Mouse (Mus musculus): ENCODE measurements at regions not wholly inside any gene's neighbourhood (a gene's known extent, or its start where the extent isn't known, plus 50 kb on each side); places are given as distances from the start of the nearest gene placed in this dataset.
"Not testable (repeated sequence)": the region's sequence is repeated elsewhere in the genome, so short reads cannot be mapped to it uniquely, and the experiment has no call there.

DNA sequence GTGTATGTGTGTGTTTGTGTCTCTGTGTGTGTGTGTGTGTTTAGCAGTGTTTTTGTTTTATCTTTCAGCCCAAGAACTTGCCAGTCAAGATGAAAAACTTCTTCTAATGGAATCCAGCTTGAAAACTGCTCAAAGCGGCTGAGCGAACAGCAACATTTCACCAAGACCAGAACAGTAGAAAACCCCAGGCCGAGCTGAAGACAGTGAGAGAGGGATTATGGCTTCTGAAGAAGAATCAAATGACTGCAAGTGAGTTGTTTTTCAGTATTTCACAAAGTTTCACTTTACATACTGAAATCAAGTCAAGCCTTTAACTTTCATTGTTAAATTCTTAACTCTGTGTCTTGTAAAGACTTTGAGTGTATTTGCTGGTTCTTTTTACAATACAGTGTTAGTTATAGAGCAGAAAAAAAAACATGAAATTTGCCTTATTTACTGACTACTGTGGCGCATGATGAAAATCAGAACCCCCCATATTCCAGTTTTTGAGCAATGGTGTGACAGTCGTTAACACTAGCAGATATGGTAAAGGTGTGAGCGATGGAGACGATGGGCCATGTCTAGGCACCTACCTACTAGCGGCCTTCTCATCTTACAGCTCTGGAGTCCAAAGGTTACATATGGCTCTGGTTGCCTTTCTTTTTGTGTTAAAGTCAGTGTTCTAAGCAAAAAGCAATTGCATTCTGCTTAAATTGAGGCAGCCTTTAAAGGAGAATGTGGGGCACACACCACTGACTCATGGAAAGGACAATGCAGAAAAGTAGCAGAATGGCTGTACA is 357.0 kb downstream of the Gm8797 start:
- ATAC-seq (replicated peaks; ENCODE audit: low read depth, poor library complexity, severe bottlenecking): no peak

DNA sequence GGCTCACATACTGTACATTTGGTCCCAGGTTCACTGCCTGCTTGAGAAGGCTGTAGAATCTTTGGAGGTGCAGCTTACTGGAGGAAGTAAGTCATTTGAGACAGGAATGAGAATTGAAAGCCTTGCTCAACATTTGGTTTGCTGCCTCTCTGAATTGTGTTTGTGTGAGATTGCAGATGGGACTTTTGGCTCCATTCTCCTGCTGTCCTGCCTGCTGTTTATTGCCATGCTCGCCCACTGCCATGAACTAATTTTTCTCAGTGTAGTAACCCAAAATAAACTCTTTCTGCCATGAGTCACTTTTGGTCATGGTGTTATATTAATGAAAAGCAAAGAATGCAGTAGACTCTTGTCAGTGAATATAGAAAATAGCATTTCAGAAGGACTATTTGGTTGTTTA is 368.1 kb downstream of the Gm8797 start:
- no peak for ATAC-seq (replicated peaks; ENCODE audit: low read depth, poor library complexity, severe bottlenecking)

- not testable (repeated sequence) for ATAC-seq (replicated peaks; ENCODE audit: low read depth, poor library complexity, severe bottlenecking)
Measured at GRCm38 (mm10) chr3:6135754-6136153, 385.1 kb downstream of the Gm8797 start.

DNA sequence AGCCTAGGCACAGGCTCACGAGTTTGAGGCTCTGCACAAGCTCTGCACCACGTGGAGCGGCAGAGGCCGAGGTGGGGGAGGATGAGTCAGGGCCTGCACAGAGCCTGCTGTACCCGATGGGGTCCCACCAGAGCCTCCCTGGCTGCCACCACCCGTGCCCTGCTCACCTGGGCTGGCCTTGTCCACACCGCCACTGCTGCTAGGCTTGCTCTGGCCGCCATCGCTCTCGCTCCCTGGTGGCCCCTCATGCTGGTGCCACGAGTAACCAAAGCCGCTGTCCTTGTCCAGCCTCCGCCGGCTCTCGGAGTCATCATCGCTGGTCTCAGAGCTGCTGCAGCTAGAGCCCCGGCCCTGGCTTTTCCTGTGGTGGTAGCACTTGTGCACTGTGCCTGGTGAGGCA is 386.8 kb downstream of the Gm8797 start:
- no peak for ATAC-seq (replicated peaks; ENCODE audit: low read depth, poor library complexity, severe bottlenecking)

DNA sequence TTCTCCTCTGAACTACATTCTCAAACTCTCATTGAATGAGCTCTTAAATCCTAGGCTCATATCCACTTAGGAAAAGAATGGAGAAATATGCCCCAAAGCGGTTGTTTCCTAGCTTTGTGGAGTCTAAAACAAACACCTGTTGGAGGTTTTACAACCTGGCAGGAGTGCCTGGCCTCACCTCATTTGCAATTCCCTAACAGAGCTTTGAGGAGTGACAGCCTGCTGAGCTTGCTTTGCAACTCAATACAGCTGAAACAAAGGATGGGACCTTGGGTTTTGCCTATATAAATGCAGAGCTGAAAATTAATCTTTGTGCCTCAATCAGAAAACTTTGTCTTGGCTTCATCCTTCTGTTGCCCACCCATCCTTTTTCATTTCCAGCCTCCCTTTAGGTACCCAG is 423.2 kb downstream of the Gm8797 start:
- ATAC-seq (replicated peaks; ENCODE audit: low read depth, poor library complexity, severe bottlenecking): no peak

GRCm38 (mm10) chr3:6182533-6182932 is 431.9 kb downstream of the Gm8797 start:
- ATAC-seq (replicated peaks; ENCODE audit: low read depth, poor library complexity, severe bottlenecking): no peak

DNA sequence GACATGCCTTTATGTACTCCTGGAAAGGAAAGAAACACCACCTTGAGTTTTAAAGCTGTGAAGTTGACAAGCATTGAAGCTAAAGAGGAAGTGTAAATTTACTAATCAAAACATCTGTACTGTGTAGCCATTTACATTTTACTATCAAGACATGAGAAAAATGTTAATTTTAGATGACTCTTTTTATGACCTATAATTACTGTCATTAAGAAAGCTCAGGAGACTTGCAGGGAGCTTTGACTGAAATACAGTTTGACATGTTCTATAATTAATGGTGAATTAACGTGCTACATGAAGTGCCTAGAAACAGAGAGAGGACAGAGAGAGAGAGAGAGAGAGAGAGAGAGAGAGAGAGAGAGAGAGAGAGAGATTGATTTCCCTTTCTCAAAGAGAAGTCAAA is 432.8 kb downstream of the Gm8797 start:
- no peak for ATAC-seq (replicated peaks; ENCODE audit: low read depth, poor library complexity, severe bottlenecking)

DNA sequence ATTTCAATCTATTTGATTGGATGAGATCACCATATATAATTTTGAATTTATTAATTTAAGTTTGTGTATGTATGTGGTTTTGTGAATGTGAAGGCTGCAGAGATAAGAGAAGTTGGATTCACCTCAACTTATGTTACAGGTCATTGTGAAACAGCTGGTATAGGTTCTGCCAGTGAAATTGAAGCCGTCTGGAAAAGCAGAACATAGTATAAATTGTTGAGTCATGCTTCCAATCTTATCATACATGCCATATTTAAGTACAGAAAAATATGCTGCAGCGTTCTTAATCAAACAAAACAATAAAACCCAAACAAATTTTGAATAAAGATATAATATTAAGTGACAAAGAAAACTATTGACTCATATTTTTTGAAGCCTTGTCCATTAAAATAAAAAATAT is 415.6 kb downstream of the 1700008P02Rik start:
- ATAC-seq (replicated peaks; ENCODE audit: low read depth, poor library complexity, severe bottlenecking): no peak

GRCm38 (mm10) chr3:6228685-6229084 is 391.6 kb downstream of the 1700008P02Rik start:
- ATAC-seq (replicated peaks; ENCODE audit: low read depth, poor library complexity, severe bottlenecking): no peak

Measured in common myeloid progenitor, adult 5-6 weeks (primary cell).